Mouse (Mus musculus) cortical plate, adult 2 months (tissue): ENCODE measurements around the gene Neb.
A peak's percentile ranks its signal among the peaks of the same experiment; 100 is the strongest.

Experiments
- CTCF ChIP-seq: fragments of 200-500 bp; IDR thresholded peaks from 2 replicates; pipeline ENCODE4 v1.5.1; 2011; ENCODE audit warnings: mild to moderate bottlenecking, control low read depth, low read length; ENCODE audit not compliant: insufficient read depth; ENCODE audit errors: extremely low read depth
- POLR2A ChIP-seq: fragments of 200-500 bp; IDR thresholded peaks from 2 replicates; pipeline ENCODE4 v1.6.1; 2011; ENCODE audit warnings: mild to moderate bottlenecking, low read length, control low read depth; ENCODE audit not compliant: insufficient read depth; ENCODE audit errors: extremely low read depth

GRCm38 (mm10) chr2:52220074-52220473 is 158.2 kb downstream of the Neb start:
- TF ChIP-seq POLR2A, result no peak
- TF ChIP-seq CTCF, result peak; percentile 58
